Mouse (Mus musculus) cerebellum, adult 2 months (tissue): Measurements from ENCODE around the gene Lrba. TPM values are rescaled to one million over a fixed set of nuclear protein-coding genes. Genes with fewer than 3 reads are reported as not detected.

Experiments used
- DNase-seq, 2 experiments: peaks; one replicate each; pipeline ENCODE4 v3.0.0; 2021
- H3K27ac ChIP-seq: fragments of 200-500 bp; 2 replicates; pipeline ENCODE4 v1.5.1; 2012; ENCODE audit warnings: low read length, control low read depth, inconsistent platforms; ENCODE audit not compliant: insufficient read depth
- H3K27me3 ChIP-seq: fragments of 200-500 bp; 2 replicates; pipeline ENCODE4 v1.6.1; 2012; ENCODE audit warnings: inconsistent platforms, mild to moderate bottlenecking, low read length, moderate library complexity; ENCODE audit not compliant: control insufficient read depth, insufficient read depth
- H3K4me1 ChIP-seq: fragments of 200-500 bp; 2 replicates; pipeline ENCODE4 v1.6.1; 2011; ENCODE audit warnings: low read length; ENCODE audit not compliant: control insufficient read depth, insufficient read depth
- H3K4me3 ChIP-seq: fragments of 200-500 bp; replicated peaks from 2 replicates; pipeline ENCODE3; 2011; ENCODE audit warnings: mild to moderate bottlenecking, low read depth, low read length, control low read depth; ENCODE audit not compliant: insufficient read depth
- CTCF ChIP-seq: fragments of 200-500 bp; IDR thresholded peaks from 2 replicates; pipeline ENCODE4 v1.5.1; 2011; ENCODE audit warnings: low read depth, mild to moderate bottlenecking, control low read depth, low read length, moderate library complexity, borderline replicate concordance; ENCODE audit not compliant: insufficient read depth
- POLR2A ChIP-seq: fragments of 200-500 bp; IDR thresholded peaks from 2 replicates; pipeline ENCODE4 v1.6.1; 2011; ENCODE audit warnings: low read length, control low read depth, borderline replicate concordance; ENCODE audit not compliant: insufficient read depth
- WGBS: fragments of 180-500 bp; shearing (Covaris S2); methylation state at CpG from one replicate; pipeline ENCODE4 v1.1.7; 2018; 5-methylcytosine and 5-hydroxymethylcytosine counted together
- polyA plus RNA-seq: library from polyadenylated mRNA; depleted of rRNA; stranded (reverse); fragments of >200 nt; gene quantifications from 2 replicates; pipeline ENCODE4 v1.2.3, GENCODE M21; 2012

The Lrba gene
- polyA plus RNA-seq, 1 experiment = 18.9 TPM

GRCm38 (mm10) chr3:86779704-86780103, 555.2 kb downstream of the Lrba start:
- no peaks in the 10 kb centered on the region for H3K27me3 ChIP-seq
- no peaks in the 10 kb centered on the region for H3K4me1 ChIP-seq
- DNase-seq = no peak
- H3K27ac ChIP-seq = no peak overlapping the region
- WGBS = 67% methylated on average over 4 of the region's 4 CpGs
- TF ChIP-seq CTCF (peak; percentile 43), POLR2A (no peak)
- H3K4me3 ChIP-seq = no peak overlapping the region

GRCm38 (mm10) chr3:86784051-86784450, 559.6 kb downstream of the Lrba start:
- H3K4me1 ChIP-seq = peaks cover 24% of the 10 kb centered on the region
- WGBS = 84% methylated on average over 3 of the region's 3 CpGs
- no peak overlapping the region for H3K4me3 ChIP-seq
- H3K27me3 ChIP-seq = no peaks in the 10 kb centered on the region
- DNase-seq = no peak
- TF ChIP-seq POLR2A = no peak
- TF ChIP-seq CTCF = no peak
- no peak overlapping the region for H3K27ac ChIP-seq

- H3K4me1 ChIP-seq = peaks cover 32% of the 10 kb centered on the region
- 77% methylated on average over 11 of the region's 11 CpGs for WGBS
- TF ChIP-seq POLR2A = no peak
- no peak for TF ChIP-seq CTCF
- no peaks in the 10 kb centered on the region for H3K27me3 ChIP-seq
- DNase-seq = no peak
- H3K4me3 ChIP-seq = no peak overlapping the region
- no peak overlapping the region for H3K27ac ChIP-seq
These were observed 560.5 kb downstream of the Lrba start for GRCm38 (mm10) chr3:86784930-86785329.

DNA sequence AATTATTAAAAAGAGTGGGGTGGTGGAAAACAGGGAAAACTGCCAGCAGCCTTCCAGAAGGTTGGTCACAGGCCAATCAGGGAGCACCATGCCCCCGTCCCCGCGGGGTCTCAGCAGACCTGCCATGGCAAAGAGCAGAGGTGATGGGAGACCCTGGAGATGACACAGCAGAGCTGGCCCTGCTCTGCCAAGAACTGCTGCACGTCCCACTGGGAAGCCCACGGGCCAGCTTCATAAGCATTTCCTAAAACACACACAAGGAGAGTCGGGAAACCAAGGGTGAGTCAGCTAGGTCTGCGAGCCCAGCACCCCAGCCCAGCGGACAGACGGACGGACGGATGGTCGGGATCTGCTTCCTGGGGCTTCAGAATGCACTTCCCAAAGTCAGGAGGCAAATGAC, 561.8 kb downstream of the Lrba start:
- no peaks in the 10 kb centered on the region for H3K27me3 ChIP-seq
- no peak overlapping the region for H3K27ac ChIP-seq
- DNase-seq = peak; percentile 38 to 39
- TF ChIP-seq POLR2A (no peak), CTCF (no peak)
- H3K4me3 ChIP-seq = no peak overlapping the region
- peaks cover 35% of the 10 kb centered on the region for H3K4me1 ChIP-seq
- WGBS = 35% methylated on average over 12 of the region's 12 CpGs

GRCm38 (mm10) chr3:86786845-86787351, 562.4 kb downstream of the Lrba start:
- peaks cover 35% of the 10 kb centered on the region for H3K4me1 ChIP-seq
- TF ChIP-seq POLR2A (no peak), CTCF (no peak)
- peak; percentile 78 to 89 for DNase-seq
- 14% methylated on average over 11 of the region's 11 CpGs for WGBS
- H3K4me3 ChIP-seq = no peak overlapping the region
- H3K27me3 ChIP-seq = no peaks in the 10 kb centered on the region
- H3K27ac ChIP-seq = peak overlapping the region; percentile 50

DNA sequence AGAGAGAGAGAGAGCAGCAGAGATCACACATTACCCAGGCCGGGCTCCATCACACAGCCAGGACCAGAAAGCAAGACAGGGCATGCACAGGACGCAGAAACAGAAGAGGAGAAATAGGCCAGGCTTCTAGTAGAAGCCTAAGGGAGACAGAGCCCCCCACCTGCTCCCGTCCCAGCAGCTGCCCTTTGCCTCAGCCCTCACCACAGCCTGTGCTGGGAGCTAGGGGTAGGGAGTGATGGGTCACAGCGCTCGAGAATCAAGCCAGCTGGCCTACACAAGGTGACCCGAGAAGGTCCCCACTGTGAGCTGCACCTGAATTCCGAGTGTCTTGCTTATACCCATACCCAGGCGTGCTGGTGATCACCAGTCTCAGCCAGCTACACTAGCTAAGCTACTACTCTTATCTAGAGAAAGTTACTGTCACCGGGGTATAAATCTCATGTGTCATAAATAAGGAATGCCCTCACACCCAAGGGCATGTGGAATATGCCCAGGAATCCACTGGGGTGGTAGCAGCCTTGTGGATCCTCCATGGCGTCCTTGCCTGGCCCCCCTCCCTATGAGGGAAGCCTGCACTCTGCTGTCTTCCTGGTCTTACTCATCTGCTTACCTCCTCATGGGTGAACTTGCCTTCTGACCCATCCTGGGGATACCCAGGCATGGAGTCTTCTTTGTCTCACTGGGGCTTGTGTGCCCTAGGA, 563.1 kb downstream of the Lrba start:
- 39% methylated on average over 10 of the region's 10 CpGs for WGBS
- H3K27ac ChIP-seq = peak overlapping the region; percentile 50
- DNase-seq = no peak
- peaks cover 35% of the 10 kb centered on the region for H3K4me1 ChIP-seq
- H3K27me3 ChIP-seq = no peaks in the 10 kb centered on the region
- TF ChIP-seq CTCF (no peak), POLR2A (no peak)
- no peak overlapping the region for H3K4me3 ChIP-seq

DNA sequence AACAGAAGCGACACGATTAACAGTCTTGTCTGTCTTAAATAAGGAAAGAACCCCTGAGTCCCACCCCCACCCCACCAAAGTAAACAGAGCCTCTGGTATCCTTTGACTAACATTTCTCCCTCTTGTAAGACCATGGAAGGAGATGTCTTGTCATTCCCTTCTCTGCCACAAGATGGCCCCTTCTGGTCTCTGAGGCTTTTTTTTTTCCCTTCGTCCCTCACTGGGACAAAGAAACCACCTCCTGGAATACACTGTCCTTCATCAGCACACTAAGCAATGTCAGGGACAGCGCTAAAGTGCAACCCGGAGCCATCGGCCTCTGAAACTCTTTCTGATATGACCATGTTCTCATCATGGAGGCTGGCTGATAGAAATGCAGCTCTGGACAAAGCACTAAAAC, 564.2 kb downstream of the Lrba start:
- 58% methylated on average over 6 of the region's 6 CpGs for WGBS
- TF ChIP-seq CTCF = peak; percentile 52; the same call in 1 of the 2 replicates
- TF ChIP-seq POLR2A = no peak
- Histone ChIP-seq H3K4me1 (peaks cover 41% of the 10 kb centered on the region), H3K4me3 (no peak overlapping the region), H3K27ac (no peak overlapping the region), H3K27me3 (no peaks in the 10 kb centered on the region)
- DNase-seq = peak; percentile 59 to 71

DNA sequence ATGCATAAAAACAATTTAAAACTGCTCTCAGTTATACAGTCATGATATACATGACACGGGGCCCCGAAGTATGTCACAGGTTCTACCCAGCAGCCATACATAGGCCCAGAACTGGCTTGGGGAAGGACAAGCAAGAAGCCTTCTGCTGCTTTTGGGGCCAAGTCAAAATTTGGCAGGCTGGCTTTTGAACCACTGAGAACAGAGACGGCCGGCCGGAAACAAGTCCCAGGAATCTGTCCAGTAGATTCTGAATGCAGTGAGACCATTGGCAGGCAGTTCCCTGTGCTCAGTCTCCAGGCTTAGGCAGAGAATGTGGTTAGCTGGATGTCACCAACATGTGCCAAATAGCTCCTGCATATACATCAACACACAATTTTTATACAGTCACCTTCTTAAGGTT, 565.3 kb downstream of the Lrba start:
- TF ChIP-seq POLR2A = no peak
- TF ChIP-seq CTCF = no peak
- H3K27ac ChIP-seq = no peak overlapping the region
- H3K27me3 ChIP-seq = no peaks in the 10 kb centered on the region
- H3K4me1 ChIP-seq = peaks cover 45% of the 10 kb centered on the region
- 11% methylated on average over 5 of the region's 5 CpGs for WGBS
- H3K4me3 ChIP-seq = no peak overlapping the region
- DNase-seq = peak; percentile 71 to 87
